In the genomic region with DNA sequence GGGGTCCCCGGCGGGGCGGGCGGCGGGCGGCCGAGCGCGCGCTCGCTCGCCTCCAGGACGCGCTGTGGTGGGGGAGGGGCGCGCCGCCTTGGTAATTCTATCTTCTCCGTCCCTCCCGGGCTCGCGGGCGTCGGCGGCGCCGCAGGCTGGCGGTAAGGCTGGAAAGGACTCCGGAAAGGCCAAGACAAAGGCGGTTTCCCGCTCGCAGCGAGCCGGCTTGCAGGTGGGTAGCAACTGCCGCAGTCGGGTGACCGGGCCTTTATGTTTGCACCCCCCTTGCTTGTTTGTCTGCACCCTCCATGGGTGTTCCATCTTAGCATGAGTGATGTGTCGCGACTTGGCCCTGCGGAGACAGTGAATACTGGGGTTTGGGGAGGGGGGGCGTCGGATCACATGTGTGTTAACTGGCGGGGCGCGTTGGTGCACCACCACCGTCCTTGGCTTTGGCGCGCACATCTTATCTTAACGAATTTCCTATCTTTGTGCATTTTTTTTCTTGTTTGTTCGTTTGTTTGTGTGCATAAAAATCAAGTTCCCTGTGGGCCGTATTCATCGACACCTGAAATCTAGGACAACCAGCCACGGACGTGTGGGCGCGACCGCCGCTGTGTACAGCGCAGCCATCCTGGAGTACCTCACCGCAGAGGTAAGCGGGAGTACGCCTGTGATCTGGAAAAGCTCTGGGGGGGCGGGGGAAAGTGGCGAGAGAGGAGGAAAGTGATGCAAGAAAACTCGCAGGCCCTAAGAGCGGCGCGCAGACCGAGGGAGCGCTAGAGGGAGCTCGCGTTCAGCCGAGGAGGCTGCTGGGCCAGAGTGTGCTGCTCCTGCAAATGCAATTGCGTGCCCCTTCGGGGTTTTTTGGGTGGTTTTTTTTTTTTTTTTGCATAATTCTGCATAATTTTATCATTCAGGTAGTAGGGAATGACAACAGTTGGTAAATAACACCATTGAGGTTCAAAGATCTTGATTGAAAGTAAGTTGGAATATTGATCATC, we compare ENCODE assay signal across 8 mouse cellular contexts. TPM values are rescaled to one million over a fixed set of nuclear protein-coding genes. Genes with fewer than 3 reads are reported as not detected.
DNase-seq lines count a peak whose midpoint lies in the region; ATAC-seq lines count a peak whose summit lies in the region.

No protein-coding gene starts in this region.

- H3K36me3 ChIP-seq in hindbrain, embryonic 14.5 days (replicated peaks; ENCODE audit: control insufficient read depth, insufficient read depth): peaks cover 6% of the 10 kb centered on the region

- peak overlapping the region; percentile 87 for H3K4me3 ChIP-seq in hindbrain, embryonic 14.5 days (replicated peaks; ENCODE audit: low read length)

- WGBS in hindbrain, embryonic 14.5 days: under 1% methylated on average over 68 of the region's 74 CpGs

- peak overlapping the region; percentile 92 for H3K9ac ChIP-seq in hindbrain, embryonic 14.5 days

- H3K4me2 ChIP-seq in hindbrain, embryonic 14.5 days (replicated peaks): peak overlapping the region; percentile 55

- peak overlapping the region; percentile 96 for H3K27ac ChIP-seq in hindbrain, embryonic 14.5 days

- H3K9me3 ChIP-seq in hindbrain, embryonic 14.5 days (ENCODE audit: control insufficient read depth, low read length): no peaks in the 10 kb centered on the region

- H3K4me1 ChIP-seq in hindbrain, embryonic 14.5 days (replicated peaks; ENCODE audit: control insufficient read depth, insufficient read depth, low read length): peaks cover 24% of the 10 kb centered on the region

- ATAC-seq in hindbrain, embryonic 14.5 days (ENCODE audit: low FRiP score): peak; percentile 47

- peak; percentile 97 for DNase-seq in ZHBTc4 (ENCODE audit: low read depth, low spot score)
- peak; percentile 90 to 91 for DNase-seq in cerebellum, postnatal 36 days
- DNase-seq in frontal cortex, postnatal 36 days (ENCODE audit: low spot score in 2 of 2): peak; percentile 83 to 87
- peak; percentile 95 for DNase-seq in hindbrain, embryonic 14.5 days (ENCODE audit: low spot score)
- DNase-seq in left cerebral cortex, adult 18-20 months (ENCODE audit: low spot score in 2 of 2): peak; percentile 92 to 93
- DNase-seq in lung, postnatal 4 days: peak; percentile 92
- DNase-seq in retina, postnatal 7 days (ENCODE audit: low read depth, low spot score): peak; percentile 87
- DNase-seq in urinary bladder, adult 18-20 months (ENCODE audit: low spot score in 2 of 2): peak; percentile 77 to 78

- H3K27me3 ChIP-seq in hindbrain, embryonic 14.5 days (ENCODE audit: control insufficient read depth, insufficient read depth, low read length): no peaks in the 10 kb centered on the region

RNA-seq across cellular contexts. Expression of gene H2afz, which starts 1.0 kb away (rescaled TPM):
- 748 TPM in 2 replicates for polyA plus RNA-seq in hindbrain, embryonic 14.5 days (2014; fragmentation: Nextera tagmentation; extraction: Ambion mirVana)
- 100 to 1,000 TPM; 196 to 220 TPM for total RNA-seq in left cerebral cortex, adult 18-20 months (2021)

RNA-seq across cellular contexts. Expression of gene Dnajb14, which starts 2.2 kb away (rescaled TPM):
- polyA plus RNA-seq in hindbrain, embryonic 14.5 days (2014; fragmentation: Nextera tagmentation; extraction: Ambion mirVana): 19.1 and 19.8 TPM in 2 replicates
- total RNA-seq in left cerebral cortex, adult 18-20 months (2021): 10 to 100 TPM; 46.0 to 46.1 TPM

RNA-seq across cellular contexts. Expression of gene Lamtor3, which starts 53.0 kb away (rescaled TPM):
- 128 and 131 TPM in 2 replicates for polyA plus RNA-seq in hindbrain, embryonic 14.5 days (2014; fragmentation: Nextera tagmentation; extraction: Ambion mirVana)
- 10 to 100 TPM; 74.2 to 75.0 TPM for total RNA-seq in left cerebral cortex, adult 18-20 months (2021)

Comparison
In these comparisons a context has a peak if more than half of its experiments do, and no peak if none do; other contexts are left out.
1. Peak in every context shown above with its lines: DNase-seq, ATAC-seq, H3K4me3 ChIP-seq and H3K27ac ChIP-seq.